Mouse (Mus musculus): ENCODE results near the gene P2ry2.

DNA sequence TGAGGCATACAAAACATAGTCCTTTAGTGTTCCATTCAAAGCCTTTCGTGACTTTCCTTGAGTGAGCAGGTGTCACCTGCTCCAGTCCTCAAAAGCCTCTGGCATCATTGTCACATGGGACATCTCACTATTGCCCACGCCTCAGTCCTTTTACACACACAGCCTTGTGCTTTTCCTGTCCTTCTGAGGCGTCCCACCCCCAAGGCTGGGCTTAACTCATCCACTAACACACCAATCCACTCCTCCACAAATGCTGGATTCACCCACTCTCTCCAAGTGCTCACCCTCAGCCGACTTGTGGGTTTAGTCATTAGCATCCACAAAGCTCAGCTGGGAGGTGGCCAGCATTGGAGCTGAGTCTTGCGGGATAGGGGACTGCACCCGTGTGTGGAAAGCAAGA, 4.8 kb upstream of the P2ry2 start:
- TF ChIP-seq CTCF (IDR thresholded peaks at IDR 0.05; ENCODE audit: control insufficient read depth, insufficient read depth, insufficient read length) (no peak), USF1 (IDR thresholded peaks at IDR 0.05; ENCODE audit: low read depth) (no peak)

Data from C2C12 (cell line).